Mouse (Mus musculus): Measurements from ENCODE around the gene 1700029J07Rik.

DNA sequence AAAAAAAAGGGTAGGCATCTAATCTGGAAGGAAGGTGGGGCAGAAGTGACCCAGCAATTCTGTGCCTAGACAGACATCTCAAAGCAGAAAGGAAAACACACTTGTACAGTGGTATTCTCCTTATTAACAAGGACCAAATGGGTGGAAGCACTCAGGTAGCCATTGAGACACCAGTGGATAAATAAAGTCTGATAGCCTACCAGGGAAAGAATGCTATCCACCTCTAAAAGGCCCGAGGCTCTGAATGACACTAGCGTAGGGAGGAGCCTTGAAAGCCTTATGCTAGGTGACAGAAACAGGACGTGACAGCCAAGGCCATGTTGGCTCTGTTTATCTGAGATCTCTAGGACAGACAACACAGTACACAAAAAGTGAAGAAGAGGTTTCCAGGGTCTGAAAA, 58.6 kb downstream of the 1700029J07Rik start:
- no peak for TF ChIP-seq CTCF (IDR thresholded peaks at IDR 0.05; ENCODE audit: low read depth, low read length)
- TF ChIP-seq POLR2A (IDR thresholded peaks at IDR 0.05; ENCODE audit: borderline replicate concordance, low read depth, low read length), result no peak

Data from bone marrow macrophage, adult 2 months (primary cell).